Mouse (Mus musculus): Measurements from ENCODE around the gene Vps13d. TPM values are rescaled to one million over a fixed set of nuclear protein-coding genes. Genes with fewer than 3 reads are reported as not detected.

The Vps13d gene
- polyA plus RNA-seq, 1 experiment from 2014 or later = 14.7 TPM

- Histone ChIP-seq H3K9ac (ENCODE audit: low read depth, low read length) (no peak overlapping the region), H3K9me3 (replicated peaks; ENCODE audit: low read length) (no peaks in the 10 kb centered on the region), H3K4me2 (ENCODE audit: low read length) (no peak overlapping the region), H3K36me3 (ENCODE audit: insufficient read depth, low read length) (no peaks in the 10 kb centered on the region), H3K27ac (no peak overlapping the region), H3K27me3 (ENCODE audit: insufficient read depth, low read length) (no peaks in the 10 kb centered on the region), H3K4me1 (replicated peaks; ENCODE audit: insufficient read depth, low read length) (peaks cover 4% of the 10 kb centered on the region), H3K4me3 (replicated peaks; ENCODE audit: low read depth, low read length) (no peak overlapping the region)
- no peak for DNase-seq (ENCODE audit: low spot score)
- no peak for TF ChIP-seq CTCF (IDR thresholded peaks at IDR 0.05; ENCODE audit: low read depth)
- WGBS = 76% methylated on average over 3 of the region's 3 CpGs
- no peak for ATAC-seq (replicated peaks; ENCODE audit: low FRiP score, low read depth)
Observed at GRCm38 (mm10) chr4:144974458-144974857, 220.3 kb downstream of the Vps13d start.

DNA sequence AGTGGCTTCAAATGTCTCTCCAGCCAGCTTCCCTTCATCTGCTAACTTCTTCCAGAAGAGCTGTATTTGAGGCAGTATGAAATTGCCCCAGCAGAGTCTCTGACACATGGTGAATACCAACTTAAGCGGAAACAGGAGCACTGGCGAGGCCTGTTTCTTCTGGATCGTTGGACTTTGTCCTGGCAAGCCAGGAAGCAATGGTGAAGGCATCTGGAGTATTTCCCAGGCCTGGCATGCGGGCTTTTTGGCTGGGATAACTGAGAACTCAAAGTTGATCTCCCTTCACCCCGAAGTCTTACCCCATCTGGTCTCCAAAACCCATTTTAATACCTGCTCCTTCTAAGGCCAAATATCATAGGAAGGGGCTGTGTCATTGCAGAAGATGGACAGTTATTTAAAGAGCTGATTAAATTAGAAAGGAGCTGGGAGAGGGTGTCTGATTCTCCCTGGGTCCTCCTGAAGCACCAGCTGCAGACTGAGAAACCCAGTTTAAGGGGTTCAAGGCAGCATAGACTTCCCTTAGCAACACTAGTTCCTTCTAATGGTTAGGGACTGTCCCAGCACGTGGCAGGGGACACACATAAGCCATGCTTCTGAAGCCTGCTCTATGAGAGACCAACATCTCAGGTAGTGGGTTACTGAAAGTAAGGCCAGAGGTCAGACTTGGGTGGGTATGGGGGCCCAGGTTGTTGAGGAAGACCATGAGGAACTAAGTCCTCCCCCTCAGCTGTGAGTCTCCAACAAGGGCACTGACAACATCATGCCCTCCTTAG lies 221.7 kb downstream of the Vps13d start:
- no peak overlapping the region for H3K27ac ChIP-seq
- H3K27me3 ChIP-seq (ENCODE audit: insufficient read depth, low read length) = no peaks in the 10 kb centered on the region
- no peaks in the 10 kb centered on the region for H3K36me3 ChIP-seq (ENCODE audit: insufficient read depth, low read length)
- ATAC-seq (replicated peaks; ENCODE audit: low FRiP score, low read depth) = no peak
- H3K4me2 ChIP-seq (ENCODE audit: low read length) = no peak overlapping the region
- WGBS = 81% methylated on average over 6 of the region's 6 CpGs
- H3K4me3 ChIP-seq (replicated peaks; ENCODE audit: low read depth, low read length) = no peak overlapping the region
- TF ChIP-seq CTCF (IDR thresholded peaks at IDR 0.05; ENCODE audit: low read depth) = no peak
- H3K9me3 ChIP-seq (replicated peaks; ENCODE audit: low read length) = no peaks in the 10 kb centered on the region
- no peak overlapping the region for H3K9ac ChIP-seq (ENCODE audit: low read depth, low read length)
- H3K4me1 ChIP-seq (replicated peaks; ENCODE audit: insufficient read depth, low read length) = peaks cover 9% of the 10 kb centered on the region
- no peak for DNase-seq (ENCODE audit: low spot score)

GRCm38 (mm10) chr4:144971048-144971447 lies 223.8 kb downstream of the Vps13d start:
- no peaks in the 10 kb centered on the region for H3K27me3 ChIP-seq (ENCODE audit: insufficient read depth, low read length)
- H3K4me3 ChIP-seq (replicated peaks; ENCODE audit: low read depth, low read length) = no peak overlapping the region
- H3K4me2 ChIP-seq (ENCODE audit: low read length) = no peak overlapping the region
- no peak for ATAC-seq (replicated peaks; ENCODE audit: low FRiP score, low read depth)
- H3K4me1 ChIP-seq (replicated peaks; ENCODE audit: insufficient read depth, low read length) = peaks cover 9% of the 10 kb centered on the region
- no peak overlapping the region for H3K27ac ChIP-seq
- DNase-seq (ENCODE audit: low spot score) = peak; percentile 13
- no peak for TF ChIP-seq CTCF (IDR thresholded peaks at IDR 0.05; ENCODE audit: low read depth)
- no peaks in the 10 kb centered on the region for H3K9me3 ChIP-seq (replicated peaks; ENCODE audit: low read length)
- WGBS = 65% methylated on average over 2 of the region's 2 CpGs
- no peak overlapping the region for H3K9ac ChIP-seq (ENCODE audit: low read depth, low read length)
- H3K36me3 ChIP-seq (ENCODE audit: insufficient read depth, low read length) = no peaks in the 10 kb centered on the region

GRCm38 (mm10) chr4:144969030-144969429 lies 225.8 kb downstream of the Vps13d start:
- 0 out of 2 replicates have a peak, but pooled peaks have one; percentile 17 for TF ChIP-seq CTCF (IDR thresholded peaks at IDR 0.05; ENCODE audit: low read depth)
- H3K4me1 ChIP-seq (replicated peaks; ENCODE audit: insufficient read depth, low read length) = peaks cover 4% of the 10 kb centered on the region; the same call in 1 of the 2 replicates
- no peaks in the 10 kb centered on the region for H3K36me3 ChIP-seq (ENCODE audit: insufficient read depth, low read length)
- ATAC-seq (replicated peaks; ENCODE audit: low FRiP score, low read depth) = 0 out of 2 replicates have a peak, but pooled peaks have one; percentile 26
- H3K9me3 ChIP-seq (replicated peaks; ENCODE audit: low read length) = no peaks in the 10 kb centered on the region
- H3K9ac ChIP-seq (ENCODE audit: low read depth, low read length) = no peak overlapping the region
- H3K27ac ChIP-seq = peak overlapping the region; percentile 70
- H3K27me3 ChIP-seq (ENCODE audit: insufficient read depth, low read length) = no peaks in the 10 kb centered on the region
- peak; percentile 54 for DNase-seq (ENCODE audit: low spot score)
- 36% methylated on average over 6 of the region's 6 CpGs for WGBS
- no peak overlapping the region for H3K4me3 ChIP-seq (replicated peaks; ENCODE audit: low read depth, low read length)
- H3K4me2 ChIP-seq (ENCODE audit: low read length) = no peak overlapping the region

DNA sequence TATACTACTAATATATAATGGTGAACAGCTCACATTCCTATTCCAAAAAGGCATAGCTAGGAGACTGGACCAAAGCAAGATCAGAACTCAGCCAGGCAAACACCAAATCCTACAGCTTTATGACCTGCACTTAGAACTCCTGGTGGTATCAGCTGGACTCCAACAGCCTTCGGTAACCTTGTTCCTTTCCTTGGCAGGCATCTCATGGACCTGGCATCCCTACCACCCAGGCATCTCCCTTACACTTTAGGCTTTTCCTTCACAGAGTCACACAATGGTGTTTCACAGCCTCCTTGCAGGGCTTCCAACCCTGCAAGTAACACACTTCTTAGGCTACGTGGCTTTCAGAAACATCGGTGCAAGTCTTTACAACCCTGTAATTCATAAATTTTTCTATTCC lies 226.4 kb downstream of the Vps13d start:
- Histone ChIP-seq H3K4me3 (replicated peaks; ENCODE audit: low read depth, low read length) (no peak overlapping the region), H3K4me2 (ENCODE audit: low read length) (no peak overlapping the region), H3K27me3 (ENCODE audit: insufficient read depth, low read length) (no peaks in the 10 kb centered on the region), H3K9me3 (replicated peaks; ENCODE audit: low read length) (no peaks in the 10 kb centered on the region), H3K9ac (ENCODE audit: low read depth, low read length) (no peak overlapping the region), H3K4me1 (replicated peaks; ENCODE audit: insufficient read depth, low read length) (peaks cover 4% of the 10 kb centered on the region; the same call in 1 of the 2 replicates), H3K36me3 (ENCODE audit: insufficient read depth, low read length) (no peaks in the 10 kb centered on the region), H3K27ac (peak overlapping the region; percentile 70)
- ATAC-seq (replicated peaks; ENCODE audit: low FRiP score, low read depth) (no peak), DNase-seq (ENCODE audit: low spot score) (no peak)
- TF ChIP-seq CTCF (IDR thresholded peaks at IDR 0.05; ENCODE audit: low read depth) = no peak
- 72% methylated on average over 3 of the region's 3 CpGs for WGBS

- Histone ChIP-seq H3K36me3 (ENCODE audit: insufficient read depth, low read length) (no peaks in the 10 kb centered on the region), H3K27me3 (ENCODE audit: insufficient read depth, low read length) (no peaks in the 10 kb centered on the region), H3K4me1 (replicated peaks; ENCODE audit: insufficient read depth, low read length) (peaks cover 4% of the 10 kb centered on the region; the same call in 1 of the 2 replicates), H3K4me3 (replicated peaks; ENCODE audit: low read depth, low read length) (no peak overlapping the region), H3K27ac (no peak overlapping the region), H3K9me3 (replicated peaks; ENCODE audit: low read length) (no peaks in the 10 kb centered on the region), H3K4me2 (ENCODE audit: low read length) (no peak overlapping the region), H3K9ac (ENCODE audit: low read depth, low read length) (no peak overlapping the region)
- DNase-seq (ENCODE audit: low spot score) (no peak), ATAC-seq (replicated peaks; ENCODE audit: low FRiP score, low read depth) (no peak)
- 83% methylated on average over 2 of the region's 2 CpGs for WGBS
- TF ChIP-seq CTCF (IDR thresholded peaks at IDR 0.05; ENCODE audit: low read depth) = no peak
Observed at GRCm38 (mm10) chr4:144965255-144965654, 229.6 kb downstream of the Vps13d start.

All from kidney, postnatal 0 days (tissue).